Mouse (Mus musculus) MEL (cell line): ENCODE measurements around the gene Cmtm2b.
"Not testable (repeated sequence)": the region's sequence is repeated elsewhere in the genome, so short reads cannot be mapped to it uniquely, and the experiment has no call there.

Experiments
- CHD2 ChIP-seq: IDR thresholded peaks from 2 replicates; pipeline ENCODE4 v1.6.1; 2011; ENCODE audit warnings: low read length, improper control_type of control experiment
- CTCF ChIP-seq, 3 experiments: IDR thresholded peaks in 2 of 3; conservative IDR thresholded peaks in 1 of 3; 2 replicates each; pipeline ENCODE4 v1.5.1; 2011 to 2012; ENCODE audit warnings: low read length in 3 of 3, low read depth in 2 of 3, mild to moderate bottlenecking in 2 of 3, improper control_type of control experiment in 1 of 3, inconsistent platforms in 1 of 3, mixed read lengths in 1 of 3, moderate library complexity in 1 of 3; ENCODE audit not compliant: control insufficient read depth in 1 of 3, insufficient read depth in 1 of 3, poor library complexity in 1 of 3, severe bottlenecking in 1 of 3
- E2F4 ChIP-seq: IDR thresholded peaks from 2 replicates; pipeline ENCODE4 v1.6.1; 2011; ENCODE audit warnings: low read depth, low read length, improper control_type of control experiment, borderline replicate concordance
- EP300 ChIP-seq, 2 experiments: IDR thresholded peaks; 2 replicates each; pipeline ENCODE4 v1.6.1; 2011; ENCODE audit warnings: improper control_type of control experiment in 2 of 2, low read length in 2 of 2, low read depth in 1 of 2, mild to moderate bottlenecking in 1 of 2
- ETS1 ChIP-seq: IDR thresholded peaks from 2 replicates; pipeline ENCODE4 v1.6.1; 2012; ENCODE audit warnings: low read depth, mild to moderate bottlenecking, inconsistent platforms, low read length, improper control_type of control experiment, moderate library complexity
- MXI1 ChIP-seq: IDR thresholded peaks from 2 replicates; pipeline ENCODE4 v1.6.1; 2011; ENCODE audit warnings: mild to moderate bottlenecking, low read depth, low read length, improper control_type of control experiment
- POLR2A ChIP-seq, 2 experiments: IDR thresholded peaks; 2 replicates each; pipeline ENCODE4 v1.6.1; 2011 to 2012; ENCODE audit warnings: low read length in 2 of 2, mild to moderate bottlenecking in 2 of 2, control low read depth in 1 of 2, improper control_type of control experiment in 1 of 2, low read depth in 1 of 2, moderate library complexity in 1 of 2; ENCODE audit not compliant: control insufficient read depth in 1 of 2, insufficient read depth in 1 of 2, poor library complexity in 1 of 2
- RCOR1 ChIP-seq: IDR thresholded peaks from 2 replicates; pipeline ENCODE4 v1.6.1; 2012; ENCODE audit warnings: low read depth, mild to moderate bottlenecking, inconsistent platforms, low read length, improper control_type of control experiment
- SIN3A ChIP-seq: IDR thresholded peaks from 2 replicates; pipeline ENCODE4 v1.6.1; 2012; ENCODE audit warnings: low read length, improper control_type of control experiment, inconsistent platforms
- USF1 ChIP-seq: IDR thresholded peaks from 2 replicates; pipeline ENCODE4 v1.6.1; 2014; ENCODE audit warnings: low read depth, mild to moderate bottlenecking, inconsistent platforms, low read length, improper control_type of control experiment, moderate library complexity
- ZMIZ1 ChIP-seq: IDR thresholded peaks from 2 replicates; pipeline ENCODE4 v1.6.1; 2012; ENCODE audit warnings: low read depth, mild to moderate bottlenecking, inconsistent platforms, low read length, improper control_type of control experiment, moderate library complexity

DNA sequence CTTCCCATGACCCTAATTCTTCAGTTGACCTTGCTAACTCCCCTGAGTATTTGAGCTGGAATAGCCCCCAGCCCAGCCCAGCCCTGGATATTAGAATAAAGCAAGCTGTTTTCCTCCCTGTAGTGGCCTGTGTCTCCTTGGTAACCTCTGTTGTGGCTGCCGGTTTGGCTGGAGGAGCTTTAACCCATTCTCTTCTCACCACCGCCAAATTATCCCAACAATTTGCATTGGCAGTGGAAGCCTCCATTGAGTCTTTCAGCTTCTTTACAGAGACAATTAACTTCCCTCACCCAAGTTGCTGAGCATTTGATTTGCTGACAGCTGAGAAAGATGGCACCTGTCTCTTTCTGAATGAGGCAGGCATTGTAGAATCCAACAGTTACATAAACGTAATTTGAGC, 20.5 kb upstream of the Cmtm2b start:
- not testable (repeated sequence) for TF ChIP-seq CTCF (IDR thresholded peaks at IDR 0.05 in 2 of 3, conservative IDR thresholded peaks at IDR 0.05 in 1 of 3; ENCODE audit: control insufficient read depth in 1 of 3, insufficient read depth in 1 of 3, low read depth in 2 of 3, low read length in 3 of 3, poor library complexity in 1 of 3, severe bottlenecking in 1 of 3); CHD2; EP300 (IDR thresholded peaks at IDR 0.05; ENCODE audit: low read depth in 1 of 2, low read length in 2 of 2); SIN3A; MXI1; USF1; ZMIZ1; POLR2A (IDR thresholded peaks at IDR 0.05; ENCODE audit: control insufficient read depth in 1 of 2, insufficient read depth in 1 of 2, low read depth in 1 of 2, low read length in 2 of 2, poor library complexity in 1 of 2); ETS1; E2F4; RCOR1
